Mouse (Mus musculus): ENCODE results near the gene Fars2.

DNA sequence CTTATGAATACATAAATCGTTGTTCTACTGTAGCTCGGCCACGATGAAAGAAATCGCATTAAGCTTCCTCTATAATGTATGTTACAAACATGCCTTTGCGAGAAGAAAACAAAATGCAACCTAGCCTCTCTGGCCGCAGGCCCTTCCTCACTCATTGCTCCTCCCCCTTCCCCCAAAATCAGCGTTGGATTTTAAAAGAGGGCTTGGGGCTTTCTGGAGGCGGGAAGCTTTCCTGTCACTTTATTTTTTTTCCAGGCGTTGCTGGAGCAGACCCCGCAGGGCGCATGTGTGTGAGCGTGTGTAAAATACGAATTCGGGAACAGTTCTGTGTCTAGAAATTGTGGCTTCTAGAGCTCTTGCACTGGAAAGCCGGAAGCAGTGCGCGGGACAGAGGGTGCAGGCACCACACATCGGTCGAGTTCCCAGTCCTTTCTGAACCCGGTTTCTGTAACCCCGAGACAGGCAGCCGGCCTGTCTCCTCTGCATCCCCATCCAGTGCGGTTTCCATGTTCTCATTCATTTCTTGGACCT, 614.8 kb downstream of the Fars2 start:
- no peak for TF ChIP-seq CTCF (IDR thresholded peaks at IDR 0.05; ENCODE audit: low read depth)
- no peak for TF ChIP-seq EP300 (IDR thresholded peaks at IDR 0.05; ENCODE audit: low read depth)

All from heart, postnatal 0 days (tissue).